Mouse (Mus musculus) kidney, embryonic 14.5 days (tissue): ENCODE measurements around the gene Camk1g. TPM values are rescaled to one million over a fixed set of nuclear protein-coding genes. Genes with fewer than 3 reads are reported as not detected.

Experiments used
- ATAC-seq: fragments of 200-750 bp; cut with Nextera tagmentation; 2 replicates; pipeline ENCODE4 v1.8.0; 2017; ENCODE audit warnings: moderate number of reproducible peaks, mild to moderate bottlenecking, moderate TSS enrichment, moderate library complexity; ENCODE audit not compliant: low FRiP score, low TSS enrichment
- H3K27ac ChIP-seq: fragments of 300-500 bp; sonication (generic); 2 replicates; pipeline ENCODE4 v1.5.1; 2014; ENCODE audit warnings: low read depth, mild to moderate bottlenecking, low read length, moderate library complexity, mixed read lengths
- H3K27me3 ChIP-seq: fragments of 300-500 bp; sonication (generic); 2 replicates; pipeline ENCODE4 v1.6.1; 2014; ENCODE audit warnings: mild to moderate bottlenecking, low read length; ENCODE audit not compliant: control insufficient read depth, insufficient read depth
- H3K36me3 ChIP-seq: fragments of 300-500 bp; sonication (generic); 2 replicates; pipeline ENCODE4 v1.6.1; 2014; ENCODE audit warnings: low read length, mixed read lengths; ENCODE audit not compliant: control insufficient read depth, insufficient read depth
- H3K4me1 ChIP-seq: fragments of 300-500 bp; sonication (generic); 2 replicates; pipeline ENCODE4 v1.6.1; 2014; ENCODE audit warnings: low read length, mixed read lengths; ENCODE audit not compliant: control insufficient read depth, insufficient read depth
- H3K4me2 ChIP-seq: fragments of 300-500 bp; sonication (generic); replicated peaks from 2 replicates; pipeline ENCODE4 v1.6.1; 2014; ENCODE audit warnings: low read depth, mild to moderate bottlenecking, low read length
- H3K4me3 ChIP-seq: fragments of 300-500 bp; sonication (generic); 2 replicates; pipeline ENCODE4 v1.5.1; 2014; ENCODE audit warnings: mild to moderate bottlenecking, low read length
- H3K9ac ChIP-seq: fragments of 300-500 bp; sonication (generic); 2 replicates; pipeline ENCODE4 v1.6.1; 2014; ENCODE audit warnings: low read depth, mild to moderate bottlenecking, low read length, moderate library complexity
- H3K9me3 ChIP-seq: fragments of 300-500 bp; sonication (generic); 2 replicates; pipeline ENCODE4 v1.6.1; 2016; ENCODE audit warnings: low read length; ENCODE audit not compliant: control insufficient read depth
- WGBS: fragments of 180-500 bp; shearing (Covaris S2); extraction: QIAGEN DNeasy Blood & Tissue Kit; methylation state at CpG from one replicate; pipeline ENCODE4 v1.1.7; 2014; 5-methylcytosine and 5-hydroxymethylcytosine counted together
- polyA plus RNA-seq: library from polyadenylated mRNA; unstranded; fragments of >200 nt; fragmentation: Nextera tagmentation; extraction: Ambion mirVana; gene quantifications from 2 replicates; pipeline ENCODE4 v1.2.1, GENCODE M21; 2014

Gene Camk1g
- polyA plus RNA-seq, 1 experiment from 2014 or later: 13.4 TPM

- Histone ChIP-seq H3K4me1 (no peaks in the 10 kb centered on the region), H3K27ac (no peak overlapping the region), H3K4me2 (no peak overlapping the region), H3K9me3 (no peaks in the 10 kb centered on the region), H3K27me3 (no peaks in the 10 kb centered on the region), H3K9ac (no peak overlapping the region), H3K4me3 (no peak overlapping the region), H3K36me3 (no peaks in the 10 kb centered on the region)
- WGBS: 67% methylated on average over 2 of the region's 2 CpGs
- peak; percentile 38; the same call in 1 of the 2 replicates for ATAC-seq
These were observed 28.8 kb upstream of the Camk1g start for GRCm38 (mm10) chr1:193398728-193399437.

- peak; percentile 21; the same call in 1 of the 2 replicates for ATAC-seq
- H3K9me3 ChIP-seq: no peaks in the 10 kb centered on the region
These were observed 27.0 kb upstream of the Camk1g start for GRCm38 (mm10) chr1:193397109-193397508.

GRCm38 (mm10) chr1:193392266-193392665 lies 22.2 kb upstream of the Camk1g start:
- H3K9ac ChIP-seq: no peak overlapping the region
- no peak overlapping the region for H3K27ac ChIP-seq
- no peaks in the 10 kb centered on the region for H3K36me3 ChIP-seq
- no peaks in the 10 kb centered on the region for H3K9me3 ChIP-seq
- no peaks in the 10 kb centered on the region for H3K27me3 ChIP-seq
- peaks cover 12% of the 10 kb centered on the region; the same call in 1 of the 2 replicates for H3K4me1 ChIP-seq
- WGBS: 86% methylated on average over 3 of the region's 3 CpGs
- no peak overlapping the region for H3K4me2 ChIP-seq
- H3K4me3 ChIP-seq: no peak overlapping the region
- no peak for ATAC-seq

More at GRCm38 (mm10) chr1:193397109-193397508, 27.0 kb upstream of the Camk1g start:
- Histone ChIP-seq H3K4me3 (no peak overlapping the region), H3K4me2 (no peak overlapping the region), H3K36me3 (no peaks in the 10 kb centered on the region), H3K27me3 (no peaks in the 10 kb centered on the region), H3K9ac (no peak overlapping the region), H3K4me1 (no peaks in the 10 kb centered on the region), H3K27ac (no peak overlapping the region)

- Histone ChIP-seq H3K9ac (peak overlapping the region; percentile 42; the same call in 1 of the 2 replicates), H3K9me3 (no peaks in the 10 kb centered on the region), H3K4me3 (no peak overlapping the region), H3K4me2 (no peak overlapping the region), H3K36me3 (no peaks in the 10 kb centered on the region), H3K27me3 (no peaks in the 10 kb centered on the region), H3K27ac (no peak overlapping the region), H3K4me1 (peaks cover 16% of the 10 kb centered on the region)
- ATAC-seq: no peak
- WGBS: 51% methylated on average over 12 of the region's 12 CpGs
These were observed 19.9 kb upstream of the Camk1g start for GRCm38 (mm10) chr1:193390004-193390403.

- Histone ChIP-seq H3K27ac (no peak overlapping the region), H3K4me1 (peaks cover 16% of the 10 kb centered on the region), H3K36me3 (no peaks in the 10 kb centered on the region), H3K4me2 (no peak overlapping the region), H3K27me3 (no peaks in the 10 kb centered on the region), H3K9me3 (no peaks in the 10 kb centered on the region), H3K4me3 (no peak overlapping the region), H3K9ac (peak overlapping the region; percentile 42)
- no peak for ATAC-seq
- 20% methylated on average over 3 of the region's 3 CpGs for WGBS
These were observed 19.4 kb upstream of the Camk1g start for GRCm38 (mm10) chr1:193389505-193389904.

- no peak for ATAC-seq
These were observed 17.1 kb upstream of the Camk1g start for GRCm38 (mm10) chr1:193387241-193387640.

GRCm38 (mm10) chr1:193386136-193386535 lies 16.0 kb upstream of the Camk1g start:
- Histone ChIP-seq H3K4me1 (peaks cover 16% of the 10 kb centered on the region), H3K27ac (no peak overlapping the region), H3K36me3 (no peaks in the 10 kb centered on the region), H3K9ac (no peak overlapping the region), H3K9me3 (no peaks in the 10 kb centered on the region), H3K4me3 (no peak overlapping the region), H3K27me3 (no peaks in the 10 kb centered on the region), H3K4me2 (no peak overlapping the region)
- WGBS: 1% methylated on average over 5 of the region's 5 CpGs
- peak; percentile 61 for ATAC-seq

More at GRCm38 (mm10) chr1:193387241-193387640, 17.1 kb upstream of the Camk1g start:
- Histone ChIP-seq H3K9ac (no peak overlapping the region), H3K4me2 (no peak overlapping the region), H3K4me1 (peaks cover 16% of the 10 kb centered on the region), H3K27ac (no peak overlapping the region), H3K4me3 (no peak overlapping the region), H3K9me3 (no peaks in the 10 kb centered on the region), H3K36me3 (no peaks in the 10 kb centered on the region), H3K27me3 (no peaks in the 10 kb centered on the region)
- 50% methylated on average over 2 of the region's 2 CpGs for WGBS

GRCm38 (mm10) chr1:193382841-193383462 lies 12.9 kb upstream of the Camk1g start:
- peak overlapping the region; percentile 30 for H3K4me3 ChIP-seq
- H3K4me1 ChIP-seq: peaks cover 4% of the 10 kb centered on the region
- no peak overlapping the region for H3K9ac ChIP-seq
- 7% methylated on average over 8 of the region's 8 CpGs for WGBS
- H3K9me3 ChIP-seq: no peaks in the 10 kb centered on the region
- H3K27me3 ChIP-seq: no peaks in the 10 kb centered on the region
- peak; percentile 54 for ATAC-seq
- H3K4me2 ChIP-seq: peak overlapping the region; percentile 54
- H3K27ac ChIP-seq: no peak overlapping the region
- H3K36me3 ChIP-seq: no peaks in the 10 kb centered on the region

GRCm38 (mm10) chr1:193382435-193382834 lies 12.3 kb upstream of the Camk1g start:
- H3K27ac ChIP-seq: no peak overlapping the region

More at GRCm38 (mm10) chr1:193382435-193382834, 12.3 kb upstream of the Camk1g start:
- Histone ChIP-seq H3K9ac (no peak overlapping the region), H3K9me3 (no peaks in the 10 kb centered on the region), H3K4me1 (peaks cover 4% of the 10 kb centered on the region), H3K36me3 (no peaks in the 10 kb centered on the region), H3K4me3 (peak overlapping the region; percentile 30), H3K27me3 (no peaks in the 10 kb centered on the region), H3K4me2 (peak overlapping the region; percentile 54)
- WGBS: 2% methylated on average over 8 of the region's 8 CpGs
- peak; percentile 76 for ATAC-seq
